31 mouse cellular contexts compared by ENCODE assay signal in genomic region chr14:40988780-40989179, GRCm38 (mm10). TPM values are rescaled to one million over a fixed set of nuclear protein-coding genes. Genes with fewer than 3 reads are reported as not detected.
DNase-seq lines count a peak whose midpoint lies in the region; ATAC-seq and TF ChIP-seq lines count a peak whose summit lies in the region.
"Had no signal": no experiment of that assay in that cellular context is flagged by ENCODE, and none has a peak within 500 bp of the region (broad histone marks: within the 10 kb centered on the region; RNA-seq: fewer than 3 reads in every experiment).

No protein-coding gene starts in this region.

- peaks cover 19 to 42% of the 10 kb centered on the region in 2 experiments for H3K4me1 ChIP-seq in MEL (ENCODE audit: control insufficient read depth in 1 of 2, insufficient read depth in 2 of 2, low read length in 2 of 2)
- H3K4me1 ChIP-seq in liver, embryonic 13.5 days (replicated peaks): peaks cover 59% of the 10 kb centered on the region
- H3K4me1 ChIP-seq: midbrain, embryonic 12.5 days; neural tube, embryonic 12.5 days had no signal

- no peak for TF ChIP-seq POLR2A in MEL (IDR thresholded peaks at IDR 0.05; ENCODE audit: control insufficient read depth in 1 of 2, insufficient read depth in 1 of 2, low read depth in 1 of 2, low read length in 2 of 2, poor library complexity in 1 of 2)

- DNase-seq in MEL (ENCODE audit: low read depth, low spot score): peak; percentile 54
- peak; percentile 38 for DNase-seq in liver, embryonic 13.5 days
- DNase-seq in retina, postnatal 1 day: no peak
- DNase-seq in frontal cortex, postnatal 25 days (ENCODE audit: low spot score in 2 of 2): no peak
- no peak for DNase-seq in spleen, adult 18-20 months
- DNase-seq: adrenal gland, adult 8-10 months; cerebellum, adult 18-20 months; cerebellum, postnatal 10 days; gastrocnemius, postnatal 25 days; kidney, adult 11 months; kidney, postnatal 25 days; lung, adult 2 months; lung, postnatal 10 days; right cerebral cortex, postnatal 4 days; thymus, postnatal 14 days had no signal

- no peak for TF ChIP-seq CTCF in MEL (IDR thresholded peaks at IDR 0.05 in 2 of 3, conservative IDR thresholded peaks at IDR 0.05 in 1 of 3; ENCODE audit: control insufficient read depth in 1 of 3, insufficient read depth in 1 of 3, low read depth in 2 of 3, low read length in 3 of 3, poor library complexity in 1 of 3, severe bottlenecking in 1 of 3)

- H3K36me3 ChIP-seq in MEL (ENCODE audit: control insufficient read depth in 1 of 2, insufficient read depth in 2 of 2, low read length in 2 of 2): peaks cover 0 to 41% of the 10 kb centered on the region in 2 experiments; a peak in 2 of 4 replicates
- H3K36me3 ChIP-seq in liver, embryonic 13.5 days: 0 out of 2 replicates have a peak, but pooled peaks cover 4% of the 10 kb centered on the region
- H3K36me3 ChIP-seq: heart, embryonic 12.5 days; limb, embryonic 13.5 days; midbrain, embryonic 12.5 days; neural tube, embryonic 12.5 days had no signal

- no peaks in the 10 kb centered on the region for H3K79me2 ChIP-seq in MEL (ENCODE audit: control insufficient read depth, insufficient read depth, low read length, poor library complexity)

- ATAC-seq in common myeloid progenitor, adult 5-6 weeks (replicated peaks; ENCODE audit: low read depth, poor library complexity, severe bottlenecking): peak; percentile 52; the same call in 1 of the 2 replicates
- ATAC-seq in liver, embryonic 13.5 days (ENCODE audit: low read depth): peak; percentile 42
- ATAC-seq in megakaryocyte progenitor cell, adult 5-6 weeks (replicated peaks; ENCODE audit: poor library complexity): peak; percentile 54
- ATAC-seq: CD4-positive, CD25-positive, alpha-beta regulatory T cell, adult 4 months; forebrain, embryonic 14.5 days; inflammation-experienced regulatory T-cells, adult 6 months had no signal

- no peak for TF ChIP-seq RAD21 in MEL (IDR thresholded peaks at IDR 0.05; ENCODE audit: low read depth, low read length)

- no peaks in the 10 kb centered on the region for H3K9me3 ChIP-seq in MEL (replicated peaks; ENCODE audit: insufficient read depth, low read length)
- no peaks in the 10 kb centered on the region for H3K9me3 ChIP-seq in liver, embryonic 13.5 days (replicated peaks)
- H3K9me3 ChIP-seq: heart, embryonic 12.5 days; kidney, embryonic 15.5 days; limb, embryonic 13.5 days; midbrain, embryonic 12.5 days; neural tube, embryonic 12.5 days had no signal

- peak overlapping the region; percentile 70 for H3K4me2 ChIP-seq in liver, embryonic 13.5 days
- H3K4me2 ChIP-seq: heart, embryonic 12.5 days; hindbrain, embryonic 14.5 days; kidney, embryonic 15.5 days; limb, embryonic 13.5 days; midbrain, embryonic 12.5 days; neural tube, embryonic 12.5 days had no signal

- H3K4me3 ChIP-seq in MEL (ENCODE audit: control insufficient read depth in 1 of 2, insufficient read depth in 1 of 2, low read depth in 2 of 2, low read length in 2 of 2): no peak overlapping the region
- H3K4me3 ChIP-seq in liver, embryonic 13.5 days (replicated peaks): no peak overlapping the region
- H3K4me3 ChIP-seq: erythroblast, embryonic 14.5 days; heart, adult 2 months; heart, embryonic 12.5 days; kidney, embryonic 15.5 days; layer of hippocampus, adult 2 months; limb, embryonic 13.5 days; midbrain, embryonic 12.5 days; myocyte; neural tube, embryonic 12.5 days had no signal

- H3K27me3 ChIP-seq in MEL (ENCODE audit: control insufficient read depth in 1 of 2, insufficient read depth in 2 of 2, low read length in 2 of 2): no peaks in the 10 kb centered on the region
- H3K27me3 ChIP-seq in liver, embryonic 13.5 days: no peaks in the 10 kb centered on the region
- H3K27me3 ChIP-seq: heart, embryonic 12.5 days; kidney, embryonic 15.5 days; limb, embryonic 13.5 days; midbrain, embryonic 12.5 days; neural tube, embryonic 12.5 days had no signal

- peak; percentile 32 to 71; a peak in 3 of 4 replicates for TF ChIP-seq EP300 in MEL (IDR thresholded peaks at IDR 0.05; ENCODE audit: low read depth in 1 of 2, low read length in 2 of 2)

- H3K27ac ChIP-seq in MEL (ENCODE audit: control insufficient read depth, low read depth, low read length): peak overlapping the region; percentile 27; the same call in 1 of the 2 replicates
- H3K27ac ChIP-seq in liver, embryonic 13.5 days: peak overlapping the region; percentile 79
- H3K27ac ChIP-seq: heart, adult 2 months; hindbrain, embryonic 14.5 days; kidney, embryonic 15.5 days; layer of hippocampus, adult 2 months; limb, embryonic 13.5 days; macrophage; midbrain, embryonic 12.5 days; neural tube, embryonic 12.5 days had no signal

- no peak overlapping the region for H3K9ac ChIP-seq in MEL (ENCODE audit: control insufficient read depth, low read depth, low read length, poor library complexity, severe bottlenecking)
- H3K9ac ChIP-seq in liver, embryonic 13.5 days: peak overlapping the region; percentile 47
- H3K9ac ChIP-seq: heart, embryonic 12.5 days; hindbrain, embryonic 14.5 days; kidney, embryonic 15.5 days; limb, embryonic 13.5 days; midbrain, embryonic 12.5 days; neural tube, embryonic 12.5 days had no signal

- WGBS in liver, embryonic 13.5 days (ENCODE audit: insufficient replicate concordance): 28% methylated on average over 5 of the region's 5 CpGs

TF ChIP-seq in MEL, 35 proteins besides CTCF, POLR2A, EP300 and RAD21:
- TF ChIP-seq SMC3 (IDR thresholded peaks at IDR 0.05; ENCODE audit: low read depth, low read length) (no peak), TAL1 (IDR thresholded peaks at IDR 0.05; ENCODE audit: low read length) (peak; percentile 22), TCF12 (IDR thresholded peaks at IDR 0.05; ENCODE audit: low read depth, low read length) (0 out of 2 replicates have a peak, but pooled peaks have one; percentile 21), TBP (IDR thresholded peaks at IDR 0.05; ENCODE audit: low read depth, low read length) (no peak), ELF1 (IDR thresholded peaks at IDR 0.05; ENCODE audit: low read depth, low read length) (no peak), RCOR1 (IDR thresholded peaks at IDR 0.05; ENCODE audit: low read depth, low read length) (no peak), HCFC1 (IDR thresholded peaks at IDR 0.05; ENCODE audit: low read depth, low read length) (no peak), GATA1 (IDR thresholded peaks at IDR 0.05; ENCODE audit: low read depth, low read length) (peak; percentile 50), MYC (IDR thresholded peaks at IDR 0.05; ENCODE audit: low read depth, low read length) (no peak)

RNA-seq across cellular contexts. Expression of gene Tspan14, which starts 22.2 kb away (rescaled TPM):
- 16.7 and 24.8 TPM in 2 replicates for total RNA-seq in MEL (2012; rRNA removed)
- polyA plus RNA-seq in MEL (2012; ENCODE audit: insufficient read depth in 1 of 2, insufficient read length in 2 of 2, low read depth in 1 of 2, low replicate concordance in 2 of 2, missing spikeins in 1 of 2): 10 to 100 TPM in 1 of 2 experiments, not detected in 1; 29.9 TPM
- total RNA-seq in common myeloid progenitor, adult 5-6 weeks (2017): 46.6 and 49.2 TPM in 2 replicates
- polyA plus RNA-seq in liver, embryonic 13.5 days (2015; fragmentation: Nextera tagmentation; extraction: Ambion mirVana): 32.9 and 37.5 TPM in 2 replicates
- 30.7 and 36.6 TPM in 2 replicates for total RNA-seq in megakaryocyte progenitor cell, adult 5-6 weeks (2015)
- total RNA-seq in megakaryocyte progenitor cell, adult 5-6 weeks (2017): 35.6 and 42.0 TPM in 2 replicates

RNA-seq across cellular contexts. Expression of gene Fam213a, which starts 24.8 kb away (rescaled TPM):
- 19.2 and 20.3 TPM in 2 replicates for total RNA-seq in MEL (2012; rRNA removed)
- 10 to 100 TPM in 1 of 2 experiments, not detected in 1; 28.5 TPM for polyA plus RNA-seq in MEL (2012; ENCODE audit: insufficient read depth in 1 of 2, insufficient read length in 2 of 2, low read depth in 1 of 2, low replicate concordance in 2 of 2, missing spikeins in 1 of 2)
- total RNA-seq in common myeloid progenitor, adult 5-6 weeks (2017): 26.4 and 32.5 TPM in 2 replicates
- polyA plus RNA-seq in liver, embryonic 13.5 days (2015; fragmentation: Nextera tagmentation; extraction: Ambion mirVana): 67.9 and 78.3 TPM in 2 replicates
- 10.8 and 20.4 TPM in 2 replicates for total RNA-seq in megakaryocyte progenitor cell, adult 5-6 weeks (2015)
- 8.7 and 15.3 TPM in 2 replicates for total RNA-seq in megakaryocyte progenitor cell, adult 5-6 weeks (2017)

Comparison
In these comparisons a context has a peak if more than half of its experiments do, and no peak if none do; other contexts are left out.
1. DNase-seq: peak in MEL (single experiment) and liver, embryonic 13.5 days (single experiment); none in retina, postnatal 1 day (single experiment), frontal cortex, postnatal 25 days (0 of 2) and spleen, adult 18-20 months (0 of 2).
2. Peak in every context shown above with its lines, with median percentiles within 50 percentile points of each other: ATAC-seq.